Mouse (Mus musculus) limb, embryonic 10.5 days (tissue): ENCODE results near the gene Spry1. TPM values are rescaled to one million over a fixed set of nuclear protein-coding genes. Genes with fewer than 3 reads are reported as not detected.

Source experiments
- DNase-seq: peaks from one replicate; pipeline ENCODE4 v3.0.0-alpha.2; 2017; ENCODE audit warnings: low spot score
- H3K27ac ChIP-seq: fragments of 300-500 bp; sonication (generic); 2 replicates; pipeline ENCODE4 v1.5.1; 2016; ENCODE audit warnings: mild to moderate bottlenecking
- H3K27me3 ChIP-seq: fragments of 300-500 bp; sonication (generic); 2 replicates; pipeline ENCODE4 v1.6.1; 2016; ENCODE audit warnings: low read depth, mild to moderate bottlenecking; ENCODE audit not compliant: poor library complexity, severe bottlenecking
- H3K36me3 ChIP-seq: fragments of 300-500 bp; sonication (generic); 2 replicates; pipeline ENCODE4 v1.6.1; 2016; ENCODE audit warnings: mild to moderate bottlenecking, moderate library complexity
- H3K4me1 ChIP-seq: fragments of 300-500 bp; sonication (generic); 2 replicates; pipeline ENCODE4 v1.6.1; 2016
- H3K4me3 ChIP-seq: fragments of 300-500 bp; sonication (generic); 2 replicates; pipeline ENCODE4 v1.5.1; 2016; ENCODE audit warnings: mild to moderate bottlenecking, moderate library complexity
- H3K9me3 ChIP-seq: fragments of 300-500 bp; sonication (generic); replicated peaks from 2 replicates; pipeline ENCODE4 v1.6.1; 2016; ENCODE audit warnings: mild to moderate bottlenecking
- WGBS: fragments of 180-500 bp; shearing (Covaris S2); methylation state at CpG from one replicate; pipeline ENCODE4 v1.1.7; 2016; 5-methylcytosine and 5-hydroxymethylcytosine counted together
- polyA plus RNA-seq: library from polyadenylated mRNA; unstranded; fragments of >200 nt; fragmentation: Nextera tagmentation; extraction: Ambion mirVana; gene quantifications from 2 replicates; pipeline ENCODE4 v1.2.1, GENCODE M21; 2016

Spry1 gene
- polyA plus RNA-seq, 1 experiment from 2014 or later = 28.0 TPM

- no peaks in the 10 kb centered on the region for H3K27me3 ChIP-seq
- H3K4me3 ChIP-seq = no peak overlapping the region
- DNase-seq = no peak
- no peaks in the 10 kb centered on the region for H3K4me1 ChIP-seq
- no peaks in the 10 kb centered on the region for H3K36me3 ChIP-seq
- no peak overlapping the region for H3K27ac ChIP-seq
- no peaks in the 10 kb centered on the region for H3K9me3 ChIP-seq
- 74% methylated on average over 4 of the region's 4 CpGs for WGBS
These were observed 53.2 kb downstream of the Spry1 start for GRCm38 (mm10) chr3:37692945-37693344.

- 91% methylated on average over 8 of the region's 8 CpGs for WGBS
- Histone ChIP-seq H3K4me1 (no peaks in the 10 kb centered on the region), H3K27ac (no peak overlapping the region), H3K36me3 (no peaks in the 10 kb centered on the region), H3K4me3 (no peak overlapping the region), H3K27me3 (no peaks in the 10 kb centered on the region), H3K9me3 (no peaks in the 10 kb centered on the region)
- no peak for DNase-seq
These were observed 53.8 kb downstream of the Spry1 start for GRCm38 (mm10) chr3:37693552-37693951.

Other genes starting within 250 kb of the Spry1 start
- gene Spata5, start 220.1 kb upstream of the Spry1 start, polyA plus RNA-seq = 52.7 and 53.3 TPM in 2 replicates
- 3.9 and 4.7 TPM in 2 replicates for gene Nudt6, start 219.7 kb upstream of the Spry1 start, polyA plus RNA-seq
- gene Gm5148, start 84.5 kb downstream of the Spry1 start, polyA plus RNA-seq = 4.6 and 5.7 TPM in 2 replicates